In genomic region chr2:164183340-164183739, GRCm38 (mm10) we compare ENCODE assay signal across 19 mouse cellular contexts. TPM values are rescaled to one million over a fixed set of nuclear protein-coding genes. Genes with fewer than 3 reads are reported as not detected.
"Had no signal": no experiment of that assay in that cellular context is flagged by ENCODE, and none has a peak within 500 bp of the region (broad histone marks: within the 10 kb centered on the region; RNA-seq: fewer than 3 reads in every experiment).

No protein-coding gene starts in this region.

- DNase-seq: layer of hippocampus, adult 9-11 months; lung, embryonic 14.5 days; lung, postnatal 14 days; thymus, postnatal 4 days had no signal

- ATAC-seq: hindbrain, embryonic 16.5 days; inflammation-experienced regulatory T-cells, adult 6 months; midbrain, embryonic 15.5 days had no signal

- H3K4me2 ChIP-seq: limb, embryonic 13.5 days; liver, embryonic 11.5 days; liver, embryonic 15.5 days; lung, embryonic 14.5 days; midbrain, embryonic 11.5 days; midbrain, embryonic 15.5 days; neural tube, embryonic 12.5 days had no signal

- H3K4me3 ChIP-seq: limb, embryonic 13.5 days; liver, embryonic 15.5 days; megakaryocyte, embryonic 14.5 days; midbrain, embryonic 15.5 days; neural tube, embryonic 12.5 days had no signal

- H3K4me1 ChIP-seq: liver, embryonic 15.5 days; midbrain, embryonic 15.5 days; neural tube, embryonic 12.5 days had no signal

- H3K36me3 ChIP-seq: limb, embryonic 13.5 days; liver, embryonic 15.5 days; midbrain, embryonic 15.5 days; neural tube, embryonic 12.5 days had no signal

- H3K27ac ChIP-seq: liver, embryonic 15.5 days; macrophage; midbrain, embryonic 15.5 days; neural tube, embryonic 12.5 days had no signal

- H3K9ac ChIP-seq: limb, embryonic 13.5 days; liver, embryonic 15.5 days; lung, embryonic 14.5 days; midbrain, embryonic 15.5 days; neural tube, embryonic 12.5 days had no signal

- H3K9me3 ChIP-seq: limb, embryonic 13.5 days; liver, embryonic 15.5 days; megakaryocyte, embryonic 14.5 days; midbrain, embryonic 15.5 days; neural tube, embryonic 12.5 days had no signal

- H3K27me3 ChIP-seq: liver, embryonic 15.5 days; midbrain, embryonic 15.5 days had no signal

RNA-seq across cellular contexts. Expression of gene Wfdc5, which starts 0.8 kb away (rescaled TPM):
- total RNA-seq: layer of hippocampus, adult 18-20 months; left cerebral cortex, postnatal 36 days; monocyte, adult 5-6 weeks; neutrophil, adult 5-6 weeks had no signal
- polyA plus RNA-seq: hindbrain, embryonic 16.5 days; inflammation-experienced regulatory T-cells, adult 6 months; limb, embryonic 13.5 days; liver, embryonic 11.5 days; liver, embryonic 15.5 days; lung, embryonic 14.5 days; macrophage; midbrain, embryonic 11.5 days; midbrain, embryonic 15.5 days; neural tube, embryonic 12.5 days; testis, adult 2 months had no signal

RNA-seq across cellular contexts. Expression of gene Wfdc12, which starts 7.1 kb away (rescaled TPM):
- total RNA-seq: layer of hippocampus, adult 18-20 months; left cerebral cortex, postnatal 36 days; monocyte, adult 5-6 weeks; neutrophil, adult 5-6 weeks had no signal
- polyA plus RNA-seq: hindbrain, embryonic 16.5 days; inflammation-experienced regulatory T-cells, adult 6 months; limb, embryonic 13.5 days; liver, embryonic 11.5 days; liver, embryonic 15.5 days; lung, embryonic 14.5 days; macrophage; midbrain, embryonic 11.5 days; midbrain, embryonic 15.5 days; neural tube, embryonic 12.5 days had no signal

RNA-seq across cellular contexts. Expression of gene Kcns1, which starts 12.4 kb away (rescaled TPM):
- total RNA-seq: monocyte, adult 5-6 weeks; neutrophil, adult 5-6 weeks had no signal
- polyA plus RNA-seq: inflammation-experienced regulatory T-cells, adult 6 months; liver, embryonic 11.5 days; liver, embryonic 15.5 days; lung, embryonic 14.5 days; macrophage had no signal

RNA-seq across cellular contexts. Expression of gene Wfdc15a, which starts 16.6 kb away (rescaled TPM):
- total RNA-seq: layer of hippocampus, adult 18-20 months; left cerebral cortex, postnatal 36 days; monocyte, adult 5-6 weeks; neutrophil, adult 5-6 weeks had no signal
- polyA plus RNA-seq: hindbrain, embryonic 16.5 days; inflammation-experienced regulatory T-cells, adult 6 months; limb, embryonic 13.5 days; liver, embryonic 11.5 days; liver, embryonic 15.5 days; lung, embryonic 14.5 days; macrophage; midbrain, embryonic 11.5 days; midbrain, embryonic 15.5 days; neural tube, embryonic 12.5 days had no signal

RNA-seq across cellular contexts. Expression of gene Wfdc15b, which starts 38.1 kb away (rescaled TPM):
- total RNA-seq: layer of hippocampus, adult 18-20 months; left cerebral cortex, postnatal 36 days; monocyte, adult 5-6 weeks; neutrophil, adult 5-6 weeks had no signal
- polyA plus RNA-seq: hindbrain, embryonic 16.5 days; inflammation-experienced regulatory T-cells, adult 6 months; limb, embryonic 13.5 days; liver, embryonic 11.5 days; liver, embryonic 15.5 days; lung, embryonic 14.5 days; macrophage; midbrain, embryonic 11.5 days; midbrain, embryonic 15.5 days; neural tube, embryonic 12.5 days; testis, adult 2 months had no signal
